Mouse (Mus musculus): ENCODE results near the gene Tpbgl. TPM values are rescaled to one million over a fixed set of nuclear protein-coding genes. Genes with fewer than 3 reads are reported as not detected.

The Tpbgl gene
- polyA plus RNA-seq (2015; fragmentation: Nextera tagmentation; extraction: Ambion mirVana), result 1.8 and 1.9 TPM in 2 replicates

GRCm38 (mm10) chr7:99626376-99627270, at the start of gene Tpbgl:
TSS of gene Tpbgl (minus strand) at chr7:99627103.

Other genes with a start within 250 kb of the Tpbgl start
- gene Gdpd5, start 245.7 kb downstream of the Tpbgl start, polyA plus RNA-seq (2015; fragmentation: Nextera tagmentation; extraction: Ambion mirVana), result 6.1 and 7.2 TPM in 2 replicates
- gene Klhl35, start 161.1 kb downstream of the Tpbgl start, polyA plus RNA-seq (2015; fragmentation: Nextera tagmentation; extraction: Ambion mirVana), result 1.0 and 1.1 TPM in 2 replicates
- gene Rps3, start 143.4 kb downstream of the Tpbgl start, polyA plus RNA-seq (2015; fragmentation: Nextera tagmentation; extraction: Ambion mirVana), result 736 and 761 TPM in 2 replicates
- gene Arrb1, start 91.6 kb downstream of the Tpbgl start, polyA plus RNA-seq (2015; fragmentation: Nextera tagmentation; extraction: Ambion mirVana), result 2.4 and 2.8 TPM in 2 replicates
- 3.4 and 3.8 TPM in 2 replicates for gene Slco2b1, start 84.2 kb upstream of the Tpbgl start, polyA plus RNA-seq (2015; fragmentation: Nextera tagmentation; extraction: Ambion mirVana)
- not detected in 2 replicates for gene Olfr520, start 103.2 kb upstream of the Tpbgl start, polyA plus RNA-seq (2015; fragmentation: Nextera tagmentation; extraction: Ambion mirVana)
- gene Olfr521, start 136.4 kb upstream of the Tpbgl start, polyA plus RNA-seq (2015; fragmentation: Nextera tagmentation; extraction: Ambion mirVana), result not detected in 2 replicates
- gene Neu3, start 201.3 kb upstream of the Tpbgl start, polyA plus RNA-seq (2015; fragmentation: Nextera tagmentation; extraction: Ambion mirVana), result 4.2 and 5.3 TPM in 2 replicates
- 0.13 and 0.16 TPM in 2 replicates for gene Xrra1, start 232.0 kb upstream of the Tpbgl start, polyA plus RNA-seq (2015; fragmentation: Nextera tagmentation; extraction: Ambion mirVana)
- gene Spcs2, start 236.4 kb upstream of the Tpbgl start, polyA plus RNA-seq (2015; fragmentation: Nextera tagmentation; extraction: Ambion mirVana), result 206 and 218 TPM in 2 replicates

Measured in urinary bladder, postnatal 0 days (tissue).